Mouse (Mus musculus) liver, embryonic 15.5 days (tissue): ENCODE measurements around the gene Gm20517. TPM values are rescaled to one million over a fixed set of nuclear protein-coding genes. Genes with fewer than 3 reads are reported as not detected.
A peak's percentile ranks its signal among the peaks of the same experiment; 100 is the strongest.
"Not testable (repeated sequence)": the region's sequence is repeated elsewhere in the genome, so short reads cannot be mapped to it uniquely, and the experiment has no call there.

Source experiments
- ATAC-seq: fragments of 200-750 bp; cut with Nextera tagmentation; 2 replicates; pipeline ENCODE4 v1.8.0; 2017; ENCODE audit warnings: moderate number of reproducible peaks, mild to moderate bottlenecking, moderate library complexity; ENCODE audit not compliant: insufficient read depth
- H3K27ac ChIP-seq: fragments of 300-500 bp; sonication (generic); replicated peaks from 2 replicates; pipeline ENCODE4 v1.5.1; 2015; ENCODE audit warnings: mild to moderate bottlenecking, inconsistent platforms
- H3K27me3 ChIP-seq: fragments of 300-500 bp; sonication (generic); 2 replicates; pipeline ENCODE4 v1.6.1; 2015; ENCODE audit warnings: mild to moderate bottlenecking, inconsistent platforms
- H3K36me3 ChIP-seq: fragments of 300-500 bp; sonication (generic); replicated peaks from 2 replicates; pipeline ENCODE4 v1.6.1; 2015; ENCODE audit warnings: moderate library complexity, mild to moderate bottlenecking, inconsistent platforms
- H3K4me1 ChIP-seq: fragments of 300-500 bp; sonication (generic); replicated peaks from 2 replicates; pipeline ENCODE4 v1.6.1; 2015; ENCODE audit warnings: inconsistent platforms
- H3K4me2 ChIP-seq: fragments of 300-500 bp; sonication (generic); 2 replicates; pipeline ENCODE4 v1.6.1; 2015; ENCODE audit warnings: moderate library complexity, mild to moderate bottlenecking, inconsistent platforms
- H3K4me3 ChIP-seq: fragments of 300-500 bp; sonication (generic); replicated peaks from 2 replicates; pipeline ENCODE4 v1.5.1; 2015; ENCODE audit warnings: mild to moderate bottlenecking, inconsistent platforms
- H3K9ac ChIP-seq: fragments of 300-500 bp; sonication (generic); 2 replicates; pipeline ENCODE4 v1.6.1; 2015; ENCODE audit warnings: moderate library complexity, mild to moderate bottlenecking, inconsistent platforms
- H3K9me3 ChIP-seq: fragments of 300-500 bp; sonication (generic); replicated peaks from 2 replicates; pipeline ENCODE4 v1.6.1; 2016; ENCODE audit warnings: inconsistent platforms
- WGBS: fragments of 180-500 bp; shearing (Covaris S2); methylation state at CpG from one replicate; pipeline ENCODE4 v1.1.7; 2015; ENCODE audit warnings: mixed read lengths; ENCODE audit not compliant: insufficient replicate concordance; 5-methylcytosine and 5-hydroxymethylcytosine counted together
- polyA plus RNA-seq: library from polyadenylated mRNA; unstranded; fragments of >200 nt; fragmentation: Nextera tagmentation; extraction: Ambion mirVana; gene quantifications from 2 replicates; pipeline ENCODE4 v1.2.1, GENCODE M21; 2015

Gene Gm20517
- polyA plus RNA-seq, 1 experiment from 2014 or later: 2.4 TPM

GRCm38 (mm10) chr17:47611661-47611982, 233 bp downstream of the Gm20517 start:
- 0% methylated on average over 13 of the region's 13 CpGs for WGBS
- no peak; the same call in 1 of the 2 replicates for ATAC-seq

GRCm38 (mm10) chr17:47614018-47614417, 2.6 kb downstream of the Gm20517 start:
- WGBS: 87% methylated on average over 1 of the region's 1 CpGs
- no peak for ATAC-seq
- Histone ChIP-seq H3K4me2 (no peak overlapping the region), H3K27me3 (no peaks in the 10 kb centered on the region), H3K4me3 (no peak overlapping the region; the same call in 1 of the 2 replicates), H3K4me1 (peaks cover 89% of the 10 kb centered on the region), H3K36me3 (peaks cover 54% of the 10 kb centered on the region), H3K9me3 (no peaks in the 10 kb centered on the region), H3K9ac (no peak overlapping the region), H3K27ac (0 out of 2 replicates have a peak overlapping the region, but pooled peaks have one; percentile 33)

More at GRCm38 (mm10) chr17:47611661-47611982, 233 bp downstream of the Gm20517 start:
- peaks cover 82% of the 10 kb centered on the region for H3K4me1 ChIP-seq
- peaks cover 61% of the 10 kb centered on the region for H3K36me3 ChIP-seq
- no peaks in the 10 kb centered on the region for H3K27me3 ChIP-seq
- peak overlapping the region; percentile 78 for H3K9ac ChIP-seq
- H3K4me2 ChIP-seq: peak overlapping the region; percentile 90
- peak overlapping the region; percentile 92 for H3K4me3 ChIP-seq
- H3K27ac ChIP-seq: peak overlapping the region; percentile 90
- H3K9me3 ChIP-seq: no peaks in the 10 kb centered on the region

DNA sequence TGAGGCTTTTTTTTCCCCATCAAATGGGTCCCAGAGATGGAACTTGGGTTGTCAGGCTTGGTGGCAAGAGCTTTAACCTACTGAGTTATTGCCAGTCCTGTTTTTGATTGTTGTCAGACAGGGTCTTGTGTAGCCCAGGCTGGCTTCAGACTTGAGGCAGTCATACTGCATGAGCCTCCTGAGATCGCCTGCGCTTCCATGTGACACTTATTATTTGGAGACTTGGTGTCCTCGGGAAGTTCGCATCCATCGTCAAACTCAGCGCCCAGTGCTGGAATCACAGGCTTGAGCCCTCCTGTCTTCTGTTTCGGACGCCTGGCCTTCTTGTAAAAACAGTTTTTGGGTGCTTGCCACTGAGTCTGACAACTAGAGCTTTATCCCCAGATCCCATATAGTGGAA, 4.7 kb downstream of the Gm20517 start:
- Histone ChIP-seq H3K4me1 (peaks cover 80% of the 10 kb centered on the region), H3K27ac (peak overlapping the region; percentile 95)
- WGBS: 92% methylated on average over 8 of the region's 8 CpGs

GRCm38 (mm10) chr17:47616652-47617051, 5.3 kb downstream of the Gm20517 start:
- ATAC-seq: no peak
- H3K27me3 ChIP-seq: no peaks in the 10 kb centered on the region
- H3K9ac ChIP-seq: peak overlapping the region; percentile 16; the same call in 1 of the 2 replicates
- peak overlapping the region; percentile 56 for H3K4me2 ChIP-seq
- peaks cover 78% of the 10 kb centered on the region for H3K36me3 ChIP-seq
- H3K4me3 ChIP-seq: no peak overlapping the region
- H3K4me1 ChIP-seq: peaks cover 80% of the 10 kb centered on the region
- 62% methylated on average over 4 of the region's 4 CpGs for WGBS
- H3K27ac ChIP-seq: peak overlapping the region; percentile 95
- no peaks in the 10 kb centered on the region for H3K9me3 ChIP-seq

More for the DNA sequence above, 4.7 kb downstream of the Gm20517 start:
- H3K36me3 ChIP-seq: peaks cover 73% of the 10 kb centered on the region
- H3K4me3 ChIP-seq: no peak overlapping the region
- H3K4me2 ChIP-seq: peak overlapping the region; percentile 56; the same call in 1 of the 2 replicates
- ATAC-seq: no peak
- H3K9ac ChIP-seq: no peak overlapping the region
- no peaks in the 10 kb centered on the region for H3K9me3 ChIP-seq
- no peaks in the 10 kb centered on the region for H3K27me3 ChIP-seq

- H3K4me3 ChIP-seq: 0 out of 2 replicates have a peak overlapping the region, but pooled peaks have one; percentile 2
- H3K36me3 ChIP-seq: peaks cover 89% of the 10 kb centered on the region
- H3K27me3 ChIP-seq: no peaks in the 10 kb centered on the region
- H3K4me2 ChIP-seq: peak overlapping the region; percentile 56
- peak overlapping the region; percentile 95 for H3K27ac ChIP-seq
- H3K9me3 ChIP-seq: no peaks in the 10 kb centered on the region
- WGBS: 33% methylated on average over 9 of the region's 9 CpGs
- peaks cover 70% of the 10 kb centered on the region for H3K4me1 ChIP-seq
- ATAC-seq: peak; percentile 99
- H3K9ac ChIP-seq: peak overlapping the region; percentile 31; the same call in 1 of the 2 replicates
Observed at GRCm38 (mm10) chr17:47617605-47618307, 6.4 kb downstream of the Gm20517 start.

DNA sequence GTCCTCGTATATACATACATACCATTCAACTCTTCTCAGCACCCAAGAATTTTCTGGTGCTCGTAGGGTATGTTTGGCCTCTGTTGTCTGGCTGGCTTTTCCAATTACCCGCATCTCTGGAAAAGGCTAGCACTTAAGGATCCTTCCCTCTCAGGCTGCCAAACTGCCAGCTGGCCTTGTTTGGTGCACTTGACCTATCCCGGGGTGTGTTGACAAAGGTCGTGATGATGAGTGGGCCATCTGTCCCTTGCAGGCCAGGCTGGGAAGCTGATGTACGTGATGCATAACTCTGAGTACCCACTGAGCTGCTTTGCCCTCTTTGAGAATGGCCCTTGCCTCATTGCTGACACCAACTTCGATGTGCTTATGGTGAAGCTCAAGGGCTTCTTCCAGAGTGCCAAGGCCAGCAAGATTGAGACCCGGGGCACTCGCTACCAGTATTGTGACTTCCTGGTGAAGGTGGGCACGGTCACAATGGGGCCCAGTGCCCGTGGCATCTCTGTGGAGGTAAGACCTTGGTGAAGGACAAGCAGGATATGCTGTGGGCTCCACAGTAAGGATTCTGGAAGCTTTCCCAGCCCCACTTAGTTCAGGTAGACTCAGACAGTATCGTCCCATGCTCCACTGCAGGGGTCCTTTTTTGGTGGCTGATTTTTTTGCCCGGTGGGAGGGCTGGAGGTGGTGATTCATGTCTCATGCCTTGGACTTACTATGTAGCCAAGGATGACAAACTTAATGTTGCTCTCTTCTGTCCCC, 7.3 kb downstream of the Gm20517 start:
- WGBS: 85% methylated on average over 13 of the region's 13 CpGs
- peak overlapping the region; percentile 95 for H3K27ac ChIP-seq
- H3K27me3 ChIP-seq: no peaks in the 10 kb centered on the region
- H3K36me3 ChIP-seq: peaks cover 89% of the 10 kb centered on the region
- peaks cover 60% of the 10 kb centered on the region for H3K4me1 ChIP-seq
- no peaks in the 10 kb centered on the region for H3K9me3 ChIP-seq
- H3K9ac ChIP-seq: no peak overlapping the region
- no peak overlapping the region for H3K4me3 ChIP-seq
- H3K4me2 ChIP-seq: no peak overlapping the region
- no peak for ATAC-seq

GRCm38 (mm10) chr17:47622912-47623554, 11.6 kb downstream of the Gm20517 start:
- peaks cover 95% of the 10 kb centered on the region for H3K36me3 ChIP-seq
- no peak for ATAC-seq
- no peak overlapping the region for H3K4me3 ChIP-seq
- peaks cover 28% of the 10 kb centered on the region for H3K4me1 ChIP-seq
- no peak overlapping the region for H3K27ac ChIP-seq
- H3K4me2 ChIP-seq: no peak overlapping the region
- no peaks in the 10 kb centered on the region for H3K9me3 ChIP-seq
- WGBS: 88% methylated on average over 14 of the region's 14 CpGs
- no peaks in the 10 kb centered on the region for H3K27me3 ChIP-seq
- H3K9ac ChIP-seq: no peak overlapping the region

GRCm38 (mm10) chr17:47624572-47624971, 13.2 kb downstream of the Gm20517 start:
- H3K36me3 ChIP-seq: peaks cover 82% of the 10 kb centered on the region
- H3K4me3 ChIP-seq, ATAC-seq, H3K9ac ChIP-seq, H3K4me2 ChIP-seq, H3K27me3 ChIP-seq, H3K9me3 ChIP-seq, H3K27ac ChIP-seq: not testable (repeated sequence)
- H3K4me1 ChIP-seq: peaks cover 22% of the 10 kb centered on the region
- WGBS: 93% methylated on average over 5 of the region's 5 CpGs

- ATAC-seq: no peak
- no peak overlapping the region for H3K4me2 ChIP-seq
- no peak overlapping the region for H3K27ac ChIP-seq
Observed at GRCm38 (mm10) chr17:47625088-47625487, 13.7 kb downstream of the Gm20517 start.

GRCm38 (mm10) chr17:47626031-47626430, 14.6 kb downstream of the Gm20517 start:
- Histone ChIP-seq H3K9me3 (no peaks in the 10 kb centered on the region), H3K4me3 (no peak overlapping the region), H3K27ac (0 out of 2 replicates have a peak overlapping the region, but pooled peaks have one; percentile 10), H3K9ac (no peak overlapping the region), H3K4me1 (peaks cover 31% of the 10 kb centered on the region), H3K4me2 (no peak overlapping the region), H3K36me3 (peaks cover 68% of the 10 kb centered on the region), H3K27me3 (no peaks in the 10 kb centered on the region)
- no peak for ATAC-seq
- 88% methylated on average over 5 of the region's 5 CpGs for WGBS

More at GRCm38 (mm10) chr17:47625088-47625487, 13.7 kb downstream of the Gm20517 start:
- Histone ChIP-seq H3K9ac (no peak overlapping the region), H3K4me1 (peaks cover 21% of the 10 kb centered on the region), H3K36me3 (peaks cover 77% of the 10 kb centered on the region), H3K4me3 (no peak overlapping the region), H3K9me3 (no peaks in the 10 kb centered on the region), H3K27me3 (no peaks in the 10 kb centered on the region)
- 94% methylated on average over 2 of the region's 2 CpGs for WGBS

DNA sequence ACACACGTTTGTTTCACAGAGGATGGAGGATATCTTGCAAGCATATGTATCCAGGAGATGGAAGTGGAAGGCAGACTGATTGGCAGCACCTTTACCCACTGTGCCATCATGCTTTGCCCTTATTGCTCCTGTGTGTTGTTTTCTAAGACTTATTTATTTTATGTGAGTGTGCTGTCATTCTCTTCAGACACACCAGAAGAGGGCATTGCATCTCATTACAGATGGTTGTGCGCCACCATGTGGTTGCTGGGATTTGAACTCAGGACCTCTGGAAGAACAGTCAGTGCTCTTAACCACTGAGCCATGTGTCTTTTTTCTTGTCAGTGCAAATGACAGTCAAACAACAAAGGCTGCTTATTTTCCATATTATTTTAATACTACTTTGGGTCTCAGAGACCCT, 16.4 kb downstream of the Gm20517 start:
- 82% methylated on average over 2 of the region's 2 CpGs for WGBS
- H3K4me1 ChIP-seq: peaks cover 45% of the 10 kb centered on the region
- peak overlapping the region; percentile 100 for H3K4me2 ChIP-seq
- H3K27ac ChIP-seq: peak overlapping the region; percentile 96
- H3K4me3 ChIP-seq: peak overlapping the region; percentile 84
- peaks cover 54% of the 10 kb centered on the region for H3K36me3 ChIP-seq
- ATAC-seq: no peak
- H3K9ac ChIP-seq: peak overlapping the region; percentile 85
- H3K27me3 ChIP-seq: no peaks in the 10 kb centered on the region
- no peaks in the 10 kb centered on the region for H3K9me3 ChIP-seq
